Mouse (Mus musculus) embryonic facial prominence, embryonic 11.5 days (tissue): ENCODE measurements at regions not wholly inside any gene's neighbourhood (a gene's known extent, or its start where the extent isn't known, plus 50 kb on each side); places are given as distances from the start of the nearest gene placed in this dataset.
A peak's percentile ranks its signal among the peaks of the same experiment; 100 is the strongest.

Experiments
- ATAC-seq: fragments of 200-750 bp; cut with Nextera tagmentation; replicated peaks from 2 replicates; pipeline ENCODE4 v1.8.0; 2017; ENCODE audit warnings: low read depth; ENCODE audit not compliant: insufficient number of reproducible peaks, low FRiP score, low TSS enrichment
- DNase-seq: peaks from one replicate; pipeline ENCODE4 v3.0.0-alpha.2; 2015; ENCODE audit warnings: low spot score
- H3K27ac ChIP-seq: fragments of 300-500 bp; sonication (generic); replicated peaks from 2 replicates; pipeline ENCODE4 v1.5.1; 2014; ENCODE audit warnings: mild to moderate bottlenecking, low read depth, low read length, control low read depth
- H3K27me3 ChIP-seq: fragments of 300-500 bp; sonication (generic); 2 replicates; pipeline ENCODE4 v1.6.1; 2014; ENCODE audit warnings: mild to moderate bottlenecking, low read length, moderate library complexity, mixed read lengths; ENCODE audit not compliant: control insufficient read depth, insufficient read depth
- H3K36me3 ChIP-seq: fragments of 300-500 bp; sonication (generic); replicated peaks from 2 replicates; pipeline ENCODE4 v1.6.1; 2014; ENCODE audit warnings: low read depth, mild to moderate bottlenecking, low read length, moderate library complexity, mixed read lengths; ENCODE audit not compliant: control insufficient read depth, insufficient read depth
- H3K4me1 ChIP-seq: fragments of 300-500 bp; sonication (generic); 2 replicates; pipeline ENCODE4 v1.6.1; 2014; ENCODE audit warnings: low read length, mixed read lengths; ENCODE audit not compliant: control insufficient read depth, insufficient read depth
- H3K4me2 ChIP-seq: fragments of 300-500 bp; sonication (generic); 2 replicates; pipeline ENCODE4 v1.6.1; 2014; ENCODE audit warnings: low read depth, mild to moderate bottlenecking, control low read depth, low read length, moderate library complexity
- H3K4me3 ChIP-seq: fragments of 300-500 bp; sonication (generic); 2 replicates; pipeline ENCODE4 v1.5.1; 2014; ENCODE audit warnings: low read depth, low read length, control low read depth
- H3K9ac ChIP-seq: fragments of 300-500 bp; sonication (generic); replicated peaks from 2 replicates; pipeline ENCODE4 v1.6.1; 2014; ENCODE audit warnings: mild to moderate bottlenecking, control low read depth, low read length
- H3K9me3 ChIP-seq: fragments of 300-500 bp; sonication (generic); replicated peaks from 2 replicates; pipeline ENCODE4 v1.6.1; 2016; ENCODE audit warnings: mild to moderate bottlenecking, low read length, inconsistent platforms, mixed read lengths; ENCODE audit not compliant: control insufficient read depth
- WGBS: fragments of 180-500 bp; shearing (Covaris S2); extraction: QIAGEN DNeasy Blood & Tissue Kit; methylation state at CpG from one replicate; pipeline ENCODE4 v1.1.7; 2014; 5-methylcytosine and 5-hydroxymethylcytosine counted together

DNA sequence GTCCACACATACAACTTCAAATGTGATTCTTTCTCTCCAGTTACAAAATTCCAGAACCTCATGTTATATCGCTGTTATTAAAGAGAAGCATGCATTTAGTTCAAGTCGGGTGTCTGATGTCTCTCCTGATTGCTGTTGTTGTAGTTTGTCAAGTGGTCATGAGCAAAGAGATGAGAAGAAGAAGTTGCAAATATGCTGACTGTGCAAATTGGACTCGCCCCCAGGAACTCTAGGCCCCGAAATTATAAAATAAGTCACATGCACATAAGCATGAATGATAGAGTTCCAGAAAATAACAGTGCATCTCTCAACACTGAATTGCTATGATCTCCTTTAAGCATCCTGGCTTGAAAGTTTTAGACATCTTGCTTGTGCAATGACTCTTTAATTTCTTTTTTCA is 53.3 kb downstream of the Kif2b start:
- no peak for ATAC-seq
- H3K4me1 ChIP-seq = no peaks in the 10 kb centered on the region
- WGBS = 89% methylated on average over 4 of the region's 4 CpGs
- H3K27me3 ChIP-seq = no peaks in the 10 kb centered on the region
- H3K9ac ChIP-seq = no peak overlapping the region
- H3K9me3 ChIP-seq = no peaks in the 10 kb centered on the region
- no peak overlapping the region for H3K27ac ChIP-seq
- no peak overlapping the region for H3K4me3 ChIP-seq
- no peaks in the 10 kb centered on the region for H3K36me3 ChIP-seq
- H3K4me2 ChIP-seq = no peak overlapping the region
- DNase-seq = no peak

DNA sequence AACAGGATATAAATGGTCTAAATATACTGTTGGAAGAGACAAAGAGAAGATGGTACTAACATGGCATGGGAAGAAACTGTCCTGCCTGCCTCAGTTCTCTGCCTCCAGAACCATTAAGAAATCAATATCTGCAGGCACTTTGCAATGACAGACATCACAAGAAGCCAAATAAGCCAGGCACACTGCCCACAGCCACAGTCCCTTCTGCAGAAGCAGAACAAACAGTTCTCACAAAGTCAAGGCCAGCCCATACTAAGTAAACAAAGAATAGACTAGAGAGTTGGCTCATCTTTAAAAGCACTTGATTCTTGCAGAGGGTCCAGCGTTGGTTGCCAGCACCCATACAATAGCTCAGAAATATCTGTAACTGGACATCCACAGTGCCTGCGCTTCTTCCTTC is 98.1 kb downstream of the Kif2b start:
- H3K27me3 ChIP-seq = no peaks in the 10 kb centered on the region
- DNase-seq (no peak), ATAC-seq (no peak)
- no peaks in the 10 kb centered on the region for H3K36me3 ChIP-seq
- WGBS = 84% methylated on average over 2 of the region's 2 CpGs
- no peaks in the 10 kb centered on the region for H3K9me3 ChIP-seq
- H3K4me3 ChIP-seq = no peak overlapping the region
- H3K9ac ChIP-seq = no peak overlapping the region
- no peaks in the 10 kb centered on the region for H3K4me1 ChIP-seq
- H3K27ac ChIP-seq = no peak overlapping the region
- no peak overlapping the region for H3K4me2 ChIP-seq

DNA sequence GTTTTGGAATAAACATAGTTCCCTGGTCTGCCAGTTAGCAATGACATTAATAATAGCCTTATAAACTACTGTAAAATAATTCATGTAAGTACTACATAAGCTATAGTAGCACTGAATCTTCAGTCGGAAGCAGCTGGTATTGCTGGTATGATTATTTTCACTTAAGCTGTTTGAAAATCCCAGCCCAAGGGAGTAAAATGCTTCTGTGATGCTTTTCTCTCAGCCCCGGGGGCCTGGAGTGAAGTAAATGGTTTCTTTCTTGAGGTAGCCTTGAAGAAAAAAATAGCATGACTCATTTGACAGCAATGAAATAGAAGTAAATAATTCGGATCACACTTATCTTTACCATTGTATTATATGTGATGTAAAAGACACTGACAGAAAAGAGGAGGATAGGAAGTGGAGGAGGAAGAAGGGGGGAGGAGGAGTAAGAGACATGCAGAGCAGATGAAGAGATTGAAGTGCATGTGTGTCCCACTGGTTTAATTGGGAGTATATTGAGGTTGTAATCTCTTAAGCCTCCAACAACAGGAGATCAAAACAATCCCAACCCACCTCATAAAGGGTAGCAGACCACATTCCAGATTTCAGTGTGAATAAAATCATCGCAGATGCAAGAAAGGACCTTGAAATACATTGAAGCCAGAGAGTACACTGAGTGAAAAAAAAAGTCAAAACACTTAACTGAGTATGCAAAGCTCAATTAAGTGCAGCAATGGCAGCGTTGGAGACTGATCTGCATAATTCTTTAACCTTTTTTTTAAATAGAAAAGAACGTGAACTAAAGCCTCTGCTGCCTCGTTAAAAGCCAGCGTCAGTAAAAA is 113.6 kb downstream of the Kif2b start:
- no peaks in the 10 kb centered on the region for H3K36me3 ChIP-seq
- ATAC-seq (no peak), DNase-seq (no peak)
- no peak overlapping the region for H3K4me3 ChIP-seq
- WGBS = 63% methylated on average over 8 of the region's 8 CpGs
- no peak overlapping the region for H3K27ac ChIP-seq
- no peaks in the 10 kb centered on the region for H3K9me3 ChIP-seq
- H3K4me1 ChIP-seq = no peaks in the 10 kb centered on the region
- no peak overlapping the region for H3K4me2 ChIP-seq
- H3K27me3 ChIP-seq = no peaks in the 10 kb centered on the region
- H3K9ac ChIP-seq = no peak overlapping the region

DNA sequence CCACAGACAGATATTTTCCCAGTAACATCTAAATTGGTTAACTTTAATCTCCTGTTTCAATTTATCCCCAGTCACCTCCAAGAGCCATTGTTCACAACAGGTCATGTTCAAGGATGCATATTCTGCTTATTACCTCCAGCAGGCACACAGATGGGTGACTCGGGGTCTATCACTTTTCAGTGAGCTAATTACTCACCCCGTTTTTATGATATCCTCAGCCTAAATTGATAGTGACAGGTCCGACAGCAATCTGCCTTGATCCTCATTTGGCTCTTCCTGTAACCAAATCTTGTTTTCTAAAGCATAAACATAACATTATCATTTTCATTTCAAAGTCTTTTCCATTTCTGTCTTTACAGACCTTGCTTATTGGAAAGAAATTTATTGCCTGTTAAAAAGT is 115.4 kb downstream of the Kif2b start:
- Histone ChIP-seq H3K4me3 (no peak overlapping the region), H3K9me3 (no peaks in the 10 kb centered on the region), H3K36me3 (no peaks in the 10 kb centered on the region), H3K27me3 (no peaks in the 10 kb centered on the region), H3K4me1 (no peaks in the 10 kb centered on the region), H3K4me2 (no peak overlapping the region), H3K27ac (no peak overlapping the region), H3K9ac (no peak overlapping the region)
- WGBS = 54% methylated on average over 3 of the region's 3 CpGs
- DNase-seq (no peak), ATAC-seq (no peak)

DNA sequence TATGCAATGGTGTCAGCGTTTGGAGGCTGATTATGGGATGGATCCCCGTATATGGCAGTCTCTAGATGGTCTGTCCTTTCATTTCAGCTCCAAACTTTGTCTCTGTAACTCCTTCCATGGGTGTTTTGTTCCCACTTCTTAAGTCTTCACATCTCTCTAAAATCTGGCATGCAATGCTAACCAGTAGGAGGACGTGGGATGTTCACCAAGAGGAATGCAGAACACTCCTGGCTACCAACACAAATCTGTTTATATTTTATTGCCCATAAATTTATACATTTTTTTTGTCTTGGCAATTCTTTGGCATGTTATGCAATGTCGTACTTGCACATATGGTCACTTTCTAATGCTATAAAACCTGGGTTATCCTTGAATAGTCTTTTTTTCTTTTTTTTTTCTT is 135.0 kb downstream of the Kif2b start:
- Histone ChIP-seq H3K9me3 (no peaks in the 10 kb centered on the region), H3K27me3 (no peaks in the 10 kb centered on the region), H3K4me3 (no peak overlapping the region), H3K36me3 (no peaks in the 10 kb centered on the region), H3K4me1 (no peaks in the 10 kb centered on the region), H3K4me2 (no peak overlapping the region), H3K27ac (no peak overlapping the region), H3K9ac (no peak overlapping the region)
- WGBS = 89% methylated on average over 4 of the region's 4 CpGs
- DNase-seq = no peak
- ATAC-seq = no peak

DNA sequence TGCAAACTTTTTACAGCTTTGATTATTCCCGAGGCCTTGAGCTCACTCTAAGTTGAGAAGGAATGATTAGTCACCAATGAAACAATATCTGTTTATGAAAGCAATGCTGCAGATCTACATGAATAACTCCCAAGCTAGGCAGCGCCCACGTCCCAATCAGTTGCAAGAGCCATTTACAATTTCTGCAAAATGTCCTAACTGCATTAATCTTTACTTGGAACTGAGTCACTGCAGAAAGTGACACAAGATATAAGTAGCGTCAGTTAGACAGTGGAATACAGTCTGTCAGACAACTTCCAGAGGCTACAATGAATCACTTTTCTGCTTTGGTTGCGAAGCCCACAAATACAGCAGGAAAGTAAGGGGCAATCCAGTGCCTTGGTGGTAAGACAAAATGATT is 145.2 kb downstream of the Kif2b start:
- H3K27me3 ChIP-seq = no peaks in the 10 kb centered on the region
- H3K4me1 ChIP-seq = no peaks in the 10 kb centered on the region
- H3K9me3 ChIP-seq = no peaks in the 10 kb centered on the region
- no peaks in the 10 kb centered on the region for H3K36me3 ChIP-seq
- no peak overlapping the region for H3K4me3 ChIP-seq
- WGBS = 87% methylated on average over 5 of the region's 5 CpGs
- H3K9ac ChIP-seq = no peak overlapping the region
- no peak overlapping the region for H3K27ac ChIP-seq
- ATAC-seq (no peak), DNase-seq (no peak)
- H3K4me2 ChIP-seq = no peak overlapping the region

DNA sequence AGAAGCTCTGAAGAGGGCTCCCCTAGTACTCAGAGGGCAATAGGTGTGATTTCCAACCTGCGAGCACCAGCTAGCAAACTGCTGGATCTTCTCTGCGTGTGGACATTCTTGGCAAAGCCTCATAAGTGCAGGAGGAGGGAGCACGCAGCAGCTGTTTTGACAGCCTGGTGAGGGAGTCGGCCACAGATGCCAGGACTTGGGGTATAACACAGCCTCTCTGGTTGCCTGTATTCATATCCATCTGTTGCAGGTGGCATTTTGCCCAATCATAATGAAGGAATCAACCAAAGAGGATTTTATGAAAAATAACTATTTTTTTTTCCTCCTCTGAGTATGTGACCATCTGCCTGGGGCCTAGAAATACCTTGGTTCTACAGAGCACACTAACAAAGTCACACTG is 150.6 kb downstream of the Kif2b start:
- Histone ChIP-seq H3K9ac (no peak overlapping the region), H3K27me3 (no peaks in the 10 kb centered on the region), H3K4me2 (no peak overlapping the region), H3K9me3 (no peaks in the 10 kb centered on the region), H3K4me1 (no peaks in the 10 kb centered on the region), H3K27ac (no peak overlapping the region), H3K4me3 (no peak overlapping the region), H3K36me3 (no peaks in the 10 kb centered on the region)
- 87% methylated on average over 4 of the region's 4 CpGs for WGBS
- no peak for ATAC-seq
- DNase-seq = no peak

DNA sequence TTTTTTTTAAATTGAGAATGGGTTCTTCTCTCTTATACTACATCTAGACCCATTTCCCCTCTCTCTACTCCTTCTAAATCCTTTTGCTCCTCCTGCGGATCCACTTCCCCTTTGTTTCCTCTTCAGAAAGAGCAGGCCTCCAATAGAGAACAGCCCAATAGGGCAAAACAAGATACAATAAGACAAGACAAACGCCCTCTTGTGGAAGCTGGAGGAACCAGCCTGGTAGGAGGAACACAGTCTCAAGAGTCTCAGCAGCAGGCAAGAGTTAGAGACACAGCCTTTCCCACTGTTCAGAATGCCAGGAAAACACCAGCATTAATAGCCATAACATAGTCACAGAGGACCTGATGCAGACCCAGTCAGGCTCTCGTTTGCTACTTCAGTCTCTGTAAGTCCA is 190.2 kb downstream of the Kif2b start:
- Histone ChIP-seq H3K4me2 (no peak overlapping the region), H3K9me3 (no peaks in the 10 kb centered on the region), H3K36me3 (no peaks in the 10 kb centered on the region), H3K27me3 (no peaks in the 10 kb centered on the region), H3K27ac (no peak overlapping the region), H3K4me3 (no peak overlapping the region), H3K4me1 (no peaks in the 10 kb centered on the region), H3K9ac (no peak overlapping the region)
- ATAC-seq (no peak), DNase-seq (peak; percentile 6)
- WGBS = 47% methylated on average over 3 of the region's 3 CpGs
